Mouse (Mus musculus) neural tube, embryonic 15.5 days (tissue): Measurements from ENCODE around the gene Hbb-y. TPM values are rescaled to one million over a fixed set of nuclear protein-coding genes. Genes with fewer than 3 reads are reported as not detected.

Source experiments
- ATAC-seq: fragments of 200-750 bp; cut with Nextera tagmentation; 2 replicates; pipeline ENCODE4 v1.8.0; 2017; ENCODE audit warnings: mild to moderate bottlenecking, moderate TSS enrichment, moderate library complexity; ENCODE audit not compliant: low FRiP score
- H3K27ac ChIP-seq: fragments of 300-500 bp; sonication (generic); replicated peaks from 2 replicates; pipeline ENCODE4 v1.5.1; 2015; ENCODE audit warnings: mild to moderate bottlenecking, inconsistent platforms
- H3K27me3 ChIP-seq: fragments of 300-500 bp; sonication (generic); replicated peaks from 2 replicates; pipeline ENCODE4 v1.6.1; 2015; ENCODE audit warnings: inconsistent platforms
- H3K36me3 ChIP-seq: fragments of 300-500 bp; sonication (generic); 2 replicates; pipeline ENCODE4 v1.6.1; 2015; ENCODE audit warnings: inconsistent platforms
- H3K4me1 ChIP-seq: fragments of 300-500 bp; sonication (generic); 2 replicates; pipeline ENCODE4 v1.6.1; 2015; ENCODE audit warnings: inconsistent platforms
- H3K4me2 ChIP-seq: fragments of 300-500 bp; sonication (generic); 2 replicates; pipeline ENCODE4 v1.6.1; 2015; ENCODE audit warnings: inconsistent platforms, mild to moderate bottlenecking, moderate library complexity
- H3K4me3 ChIP-seq: fragments of 300-500 bp; sonication (generic); replicated peaks from 2 replicates; pipeline ENCODE4 v1.5.1; 2015; ENCODE audit warnings: mild to moderate bottlenecking, inconsistent platforms
- H3K9ac ChIP-seq: fragments of 300-500 bp; sonication (generic); replicated peaks from 2 replicates; pipeline ENCODE4 v1.6.1; 2015; ENCODE audit warnings: mild to moderate bottlenecking, inconsistent platforms
- H3K9me3 ChIP-seq: fragments of 300-500 bp; sonication (generic); replicated peaks from 2 replicates; pipeline ENCODE4 v1.6.1; 2016; ENCODE audit warnings: inconsistent platforms
- WGBS: fragments of 180-500 bp; shearing (Covaris S2); methylation state at CpG from one replicate; pipeline ENCODE4 v1.1.7; 2015; ENCODE audit warnings: mixed read lengths; 5-methylcytosine and 5-hydroxymethylcytosine counted together
- polyA plus RNA-seq: library from polyadenylated mRNA; unstranded; fragments of >200 nt; fragmentation: Nextera tagmentation; extraction: Ambion mirVana; gene quantifications from 2 replicates; pipeline ENCODE4 v1.2.1, GENCODE M21; 2015

Gene Hbb-y
- 141 and 250 TPM in 2 replicates for polyA plus RNA-seq

DNA sequence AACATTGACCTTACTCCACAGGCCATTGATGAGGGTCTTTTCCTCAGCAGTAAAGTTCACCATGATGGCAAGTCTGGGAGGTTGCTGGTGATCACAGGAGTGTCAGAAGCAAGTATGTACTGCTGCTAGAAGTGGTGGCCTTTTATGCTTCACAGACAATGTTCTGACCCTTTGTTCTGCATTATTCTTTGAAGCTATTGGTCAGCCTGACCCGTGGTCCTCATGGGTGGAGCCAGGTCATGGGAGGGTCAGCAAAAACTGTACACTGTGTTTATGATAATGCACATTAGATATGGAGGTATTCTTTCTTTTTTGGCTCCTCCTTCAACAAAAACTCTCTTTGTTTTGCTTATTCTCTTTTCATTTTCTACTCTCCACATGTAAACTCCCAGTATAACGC is at the start of gene Hbb-y:
Hbb-y (minus strand) TSS at position 127 of the 400 bp plus-strand sequence.
- no peak within 1 kb of the TSS for H3K9ac ChIP-seq
- no peaks in the 10 kb centered on the region for H3K9me3 ChIP-seq
- H3K4me1 ChIP-seq, result no peaks in the 10 kb centered on the region
- no peak within 1 kb of the TSS for H3K27ac ChIP-seq
- WGBS, result 70% methylated on average over 2 of the region's 2 CpGs
- H3K36me3 ChIP-seq, result no peaks in the 10 kb centered on the region
- H3K27me3 ChIP-seq, result no peaks in the 10 kb centered on the region
- H3K4me3 ChIP-seq, result no peak within 1 kb of the TSS
- no peak for ATAC-seq
- H3K4me2 ChIP-seq, result no peak within 1 kb of the TSS

DNA sequence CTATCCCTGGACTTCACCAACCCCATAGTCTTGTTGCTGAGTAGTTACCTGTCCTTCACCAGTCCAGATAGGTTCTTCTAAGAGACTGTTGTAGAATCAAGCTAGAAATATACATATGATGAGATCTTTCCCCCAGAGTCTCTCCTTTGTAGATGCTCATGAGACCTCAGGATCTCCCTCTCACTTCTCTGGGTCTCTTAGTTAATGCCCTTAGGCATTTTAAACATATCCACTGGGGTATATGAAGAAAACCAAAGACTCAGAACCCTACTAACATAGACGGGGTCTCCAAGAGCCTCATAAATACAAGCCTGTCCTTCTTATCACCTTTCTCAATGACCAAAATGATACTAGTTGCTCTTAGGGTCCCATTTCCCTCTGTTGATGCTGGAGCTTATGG is 41.4 kb upstream of the Hbb-y start, which contains the start of gene Olfr64:
Olfr64 (minus strand) TSS at position 101 of the 400 bp plus-strand sequence.
- Histone ChIP-seq H3K27ac (no peak within 1 kb of the TSS), H3K4me2 (no peak within 1 kb of the TSS), H3K4me1 (no peaks in the 10 kb centered on the region), H3K9me3 (no peaks in the 10 kb centered on the region), H3K27me3 (no peaks in the 10 kb centered on the region), H3K4me3 (no peak within 1 kb of the TSS), H3K9ac (no peak within 1 kb of the TSS), H3K36me3 (no peaks in the 10 kb centered on the region)
- no peak for ATAC-seq
- WGBS, result 71% methylated on average over 1 of the region's 1 CpGs

DNA sequence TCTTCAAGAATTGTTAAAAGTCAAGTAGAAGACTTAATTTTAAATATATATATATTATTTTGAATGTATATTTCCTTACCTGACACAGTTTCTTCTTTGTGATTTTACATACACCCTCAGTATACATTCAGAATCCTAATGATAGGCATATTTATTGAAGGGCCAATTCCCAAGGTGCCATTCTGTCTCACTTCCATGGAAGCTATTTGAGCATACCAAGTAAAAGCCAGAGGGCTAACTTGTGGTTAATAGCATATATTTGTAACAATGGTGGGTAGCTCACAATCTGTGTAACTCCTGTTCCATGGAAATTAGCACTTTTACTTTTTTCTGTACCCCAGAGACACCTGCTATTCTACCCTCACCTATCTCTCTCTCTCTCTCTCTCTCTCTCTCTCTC is 33.1 kb upstream of the Hbb-y start, which contains the start of gene Olfr66:
Olfr66 (minus strand) TSS at position 101 of the 400 bp plus-strand sequence.
- ATAC-seq, result no peak
- Histone ChIP-seq H3K27ac (no peak within 1 kb of the TSS), H3K9ac (no peak within 1 kb of the TSS), H3K9me3 (no peaks in the 10 kb centered on the region), H3K4me2 (no peak within 1 kb of the TSS), H3K36me3 (no peaks in the 10 kb centered on the region), H3K27me3 (no peaks in the 10 kb centered on the region), H3K4me3 (no peak within 1 kb of the TSS), H3K4me1 (no peaks in the 10 kb centered on the region)

- no peak overlapping the region for H3K27ac ChIP-seq
- H3K9ac ChIP-seq, result no peak overlapping the region
- H3K9me3 ChIP-seq, result no peaks in the 10 kb centered on the region
- no peaks in the 10 kb centered on the region for H3K27me3 ChIP-seq
- H3K4me2 ChIP-seq, result no peak overlapping the region
- whole genome bisulfite sequencing, result 95% methylated on average over 2 of the region's 2 CpGs
- H3K4me3 ChIP-seq, result no peak overlapping the region
- H3K4me1 ChIP-seq, result no peaks in the 10 kb centered on the region
- no peaks in the 10 kb centered on the region for H3K36me3 ChIP-seq
- no peak for ATAC-seq
Measured at GRCm38 (mm10) chr7:103877093-103877492, 24.1 kb upstream of the Hbb-y start.

GRCm38 (mm10) chr7:103874451-103874850 is 21.4 kb upstream of the Hbb-y start:
- 58% methylated on average over 5 of the region's 5 CpGs for WGBS
- no peak overlapping the region for H3K4me3 ChIP-seq
- no peaks in the 10 kb centered on the region for H3K36me3 ChIP-seq
- no peak for ATAC-seq
- H3K9ac ChIP-seq, result no peak overlapping the region
- H3K27me3 ChIP-seq, result no peaks in the 10 kb centered on the region
- no peaks in the 10 kb centered on the region for H3K4me1 ChIP-seq
- no peak overlapping the region for H3K27ac ChIP-seq
- no peaks in the 10 kb centered on the region for H3K9me3 ChIP-seq
- no peak overlapping the region for H3K4me2 ChIP-seq

DNA sequence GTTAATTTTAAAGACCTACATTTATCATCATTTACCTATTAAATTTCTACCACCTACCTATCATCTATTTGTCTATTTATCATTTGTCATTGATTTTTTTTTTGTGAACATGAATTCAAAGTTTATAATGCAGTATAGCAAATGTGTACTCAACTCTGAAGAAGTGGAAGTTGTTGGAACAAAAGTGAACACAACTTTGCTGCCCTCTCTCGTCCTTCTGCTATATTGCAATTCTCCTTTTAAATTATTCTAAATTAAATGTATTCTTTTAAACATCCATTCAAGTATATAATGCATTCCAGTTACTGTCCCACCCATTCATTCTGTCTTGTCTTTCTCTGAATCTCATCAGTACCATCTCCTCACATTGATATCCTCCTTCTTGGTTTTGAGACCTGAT is 20.0 kb upstream of the Hbb-y start:
- Histone ChIP-seq H3K36me3 (no peaks in the 10 kb centered on the region), H3K9ac (no peak overlapping the region), H3K4me2 (no peak overlapping the region), H3K9me3 (no peaks in the 10 kb centered on the region), H3K27ac (no peak overlapping the region), H3K4me1 (no peaks in the 10 kb centered on the region), H3K27me3 (no peaks in the 10 kb centered on the region), H3K4me3 (no peak overlapping the region)
- 11% methylated on average over 1 of the region's 1 CpGs for WGBS
- ATAC-seq, result no peak

DNA sequence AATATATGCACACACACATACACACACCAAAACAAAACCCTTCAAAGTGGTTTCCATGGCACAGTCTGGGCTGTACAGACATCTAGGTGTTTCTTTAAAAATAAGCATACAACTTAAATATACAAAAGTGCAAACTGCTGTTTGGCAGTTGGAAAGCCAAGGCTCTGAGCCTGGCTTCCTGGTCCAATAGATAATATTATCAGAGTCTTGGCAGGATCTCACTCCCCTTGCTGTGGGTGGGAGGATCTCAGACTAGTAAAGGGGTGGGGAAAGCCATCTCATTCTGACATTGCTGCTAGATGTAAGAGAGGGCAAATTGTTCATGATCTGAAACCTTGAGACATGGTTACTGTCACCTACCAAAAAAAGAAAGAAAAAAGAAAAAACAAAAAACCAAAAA is 17.7 kb upstream of the Hbb-y start:
- Histone ChIP-seq H3K9ac (no peak overlapping the region), H3K4me1 (no peaks in the 10 kb centered on the region), H3K27me3 (no peaks in the 10 kb centered on the region), H3K4me2 (no peak overlapping the region), H3K36me3 (no peaks in the 10 kb centered on the region), H3K27ac (no peak overlapping the region), H3K4me3 (no peak overlapping the region), H3K9me3 (no peaks in the 10 kb centered on the region)
- ATAC-seq, result no peak

- Histone ChIP-seq H3K4me3 (no peak overlapping the region), H3K36me3 (no peaks in the 10 kb centered on the region), H3K27ac (no peak overlapping the region), H3K9me3 (no peaks in the 10 kb centered on the region), H3K9ac (no peak overlapping the region), H3K4me2 (no peak overlapping the region), H3K4me1 (no peaks in the 10 kb centered on the region), H3K27me3 (no peaks in the 10 kb centered on the region)
- no peak for ATAC-seq
Measured at GRCm38 (mm10) chr7:103865716-103866115, 12.7 kb upstream of the Hbb-y start.

- no peaks in the 10 kb centered on the region for H3K27me3 ChIP-seq
- no peak overlapping the region for H3K9ac ChIP-seq
- H3K27ac ChIP-seq, result no peak overlapping the region
- no peaks in the 10 kb centered on the region for H3K9me3 ChIP-seq
- WGBS, result 88% methylated on average over 3 of the region's 3 CpGs
- no peaks in the 10 kb centered on the region for H3K4me1 ChIP-seq
- no peaks in the 10 kb centered on the region for H3K36me3 ChIP-seq
- no peak overlapping the region for H3K4me3 ChIP-seq
- H3K4me2 ChIP-seq, result no peak overlapping the region
- ATAC-seq, result no peak
Measured at GRCm38 (mm10) chr7:103861531-103861930, 8.5 kb upstream of the Hbb-y start.

DNA sequence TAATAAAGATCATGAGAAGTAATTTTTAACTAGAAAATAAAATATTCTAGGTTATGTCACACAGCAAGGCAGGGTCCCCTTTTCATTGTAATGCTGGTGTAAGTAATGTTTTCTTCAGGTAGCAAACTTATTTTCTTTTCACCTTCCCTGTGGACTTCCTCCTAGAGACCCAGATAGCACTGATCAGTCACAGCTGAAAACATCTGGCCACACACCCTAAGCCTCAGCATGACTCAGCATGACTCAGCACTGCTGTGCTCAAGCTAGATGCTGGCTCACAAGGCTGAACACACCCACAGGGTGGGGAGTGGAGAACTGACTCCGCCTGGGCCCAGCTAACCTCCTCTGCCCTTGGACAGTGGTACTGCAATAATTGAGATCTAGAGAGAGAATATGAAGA is 7.8 kb upstream of the Hbb-y start:
- ATAC-seq, result no peak
- WGBS, result 62% methylated on average over 1 of the region's 1 CpGs
- Histone ChIP-seq H3K4me3 (no peak overlapping the region), H3K4me1 (no peaks in the 10 kb centered on the region), H3K9me3 (no peaks in the 10 kb centered on the region), H3K27ac (no peak overlapping the region), H3K9ac (no peak overlapping the region), H3K4me2 (no peak overlapping the region), H3K27me3 (no peaks in the 10 kb centered on the region), H3K36me3 (no peaks in the 10 kb centered on the region)

DNA sequence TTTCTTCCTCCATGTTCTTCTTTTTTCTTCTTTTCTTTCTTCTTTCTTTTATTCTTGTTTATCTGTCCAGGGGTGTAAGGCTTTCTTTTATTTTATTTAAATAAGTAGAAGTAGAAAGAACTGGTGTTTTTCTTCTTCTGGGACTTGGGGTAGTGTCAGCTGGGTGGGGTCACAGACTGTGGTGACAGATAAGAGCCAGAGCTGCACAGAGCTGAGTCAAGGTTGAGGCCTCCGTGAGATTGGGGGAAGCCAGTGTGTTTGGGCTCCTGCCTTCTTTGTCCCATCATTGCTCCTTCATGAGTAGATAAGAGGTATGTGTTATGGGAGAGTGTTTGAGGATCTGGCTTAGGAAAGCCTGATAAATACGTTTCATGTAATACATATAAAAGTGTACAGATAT is 6.1 kb upstream of the Hbb-y start:
- no peak overlapping the region for H3K27ac ChIP-seq
- 81% methylated on average over 2 of the region's 2 CpGs for WGBS
- H3K27me3 ChIP-seq, result no peaks in the 10 kb centered on the region
- no peaks in the 10 kb centered on the region for H3K9me3 ChIP-seq
- no peak overlapping the region for H3K4me3 ChIP-seq
- H3K4me2 ChIP-seq, result no peak overlapping the region
- H3K36me3 ChIP-seq, result no peaks in the 10 kb centered on the region
- ATAC-seq, result no peak
- H3K4me1 ChIP-seq, result no peaks in the 10 kb centered on the region
- H3K9ac ChIP-seq, result no peak overlapping the region

GRCm38 (mm10) chr7:103854669-103855068 is 1.7 kb upstream of the Hbb-y start:
- Histone ChIP-seq H3K36me3 (no peaks in the 10 kb centered on the region), H3K9ac (no peak overlapping the region), H3K9me3 (no peaks in the 10 kb centered on the region), H3K4me2 (no peak overlapping the region), H3K27ac (no peak overlapping the region), H3K4me3 (no peak overlapping the region), H3K4me1 (no peaks in the 10 kb centered on the region), H3K27me3 (no peaks in the 10 kb centered on the region)
- WGBS, result 91% methylated on average over 1 of the region's 1 CpGs
- no peak for ATAC-seq
